Mouse (Mus musculus) lung, adult 2 months (tissue): ENCODE measurements around the gene Tfb2m.

Experiments
- CTCF ChIP-seq: fragments of 200-500 bp; IDR thresholded peaks from 2 replicates; pipeline ENCODE4 v1.5.1; 2011; ENCODE audit warnings: mild to moderate bottlenecking, low read length, control low read depth; ENCODE audit not compliant: insufficient read depth
- POLR2A ChIP-seq: fragments of 200-500 bp; IDR thresholded peaks from 2 replicates; pipeline ENCODE4 v1.6.1; 2011; ENCODE audit warnings: low read depth, mild to moderate bottlenecking, control low read depth, low read length, borderline replicate concordance; ENCODE audit errors: extremely low read depth

DNA sequence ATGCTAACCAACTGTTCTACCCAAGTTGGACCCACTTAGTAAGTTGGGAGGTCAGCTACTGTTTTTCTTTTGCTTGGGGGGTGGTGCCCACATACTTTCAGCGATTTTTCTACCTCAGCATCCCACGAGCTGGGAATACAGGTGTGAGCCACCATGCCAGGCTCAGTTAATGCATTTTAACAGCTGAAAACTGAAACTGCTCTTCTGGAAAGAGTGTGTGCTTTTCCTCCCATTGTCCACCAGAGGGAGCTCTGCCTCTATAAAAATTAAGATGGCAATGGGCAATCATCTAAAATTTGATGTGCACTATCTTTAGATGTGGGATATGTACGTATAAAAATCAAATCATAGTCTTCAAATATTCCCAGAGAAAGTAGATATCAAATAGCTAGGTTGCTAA is 43.5 kb downstream of the Tfb2m start:
- TF ChIP-seq POLR2A (no peak), CTCF (no peak)
